Mouse (Mus musculus) spleen, embryonic (tissue): Measurements from ENCODE around the gene Adamtsl1.

Experiments
- CTCF ChIA-PET: fragments of 350-600 bp; sonication (Branson Sonifier 250); formaldehyde crosslinking; loops from one replicate; lab custom pipeline; 2022; lab: Charles Lee

Gene Adamtsl1

GRCm38 (mm10) chr4:85669735-85670134, 155.8 kb downstream of the Adamtsl1 start:
- CTCF ChIA-PET: no interaction called here

- CTCF ChIA-PET: no interaction called here
These were observed 158.3 kb downstream of the Adamtsl1 start for GRCm38 (mm10) chr4:85672290-85672689.

GRCm38 (mm10) chr4:85677621-85678020, 163.6 kb downstream of the Adamtsl1 start:
- CTCF ChIA-PET: no interaction called here

GRCm38 (mm10) chr4:85686160-85686559, 172.2 kb downstream of the Adamtsl1 start:
- CTCF ChIA-PET: no interaction called here

GRCm38 (mm10) chr4:85695237-85695636, 181.3 kb downstream of the Adamtsl1 start:
- CTCF ChIA-PET: no interaction called here

- CTCF ChIA-PET: no interaction called here
These were observed 193.5 kb downstream of the Adamtsl1 start for GRCm38 (mm10) chr4:85707352-85708057.

- CTCF ChIA-PET: no interaction called here
These were observed 195.7 kb downstream of the Adamtsl1 start for GRCm38 (mm10) chr4:85709636-85710035.

GRCm38 (mm10) chr4:85724999-85725398, 211.0 kb downstream of the Adamtsl1 start:
- CTCF ChIA-PET: no interaction called here

GRCm38 (mm10) chr4:85727731-85728130, 213.8 kb downstream of the Adamtsl1 start:
- CTCF ChIA-PET: no interaction called here

- CTCF ChIA-PET: no interaction called here
These were observed 214.4 kb downstream of the Adamtsl1 start for GRCm38 (mm10) chr4:85728416-85728815.

GRCm38 (mm10) chr4:85740478-85740877, 226.5 kb downstream of the Adamtsl1 start:
- CTCF ChIA-PET: no interaction called here

GRCm38 (mm10) chr4:85741825-85742391, 227.9 kb downstream of the Adamtsl1 start:
- CTCF ChIA-PET: no interaction called here

- CTCF ChIA-PET: no interaction called here
These were observed 229.5 kb downstream of the Adamtsl1 start for GRCm38 (mm10) chr4:85743427-85743826.

- CTCF ChIA-PET: no interaction called here
These were observed 248.7 kb downstream of the Adamtsl1 start for GRCm38 (mm10) chr4:85762684-85763083.

- CTCF ChIA-PET: no interaction called here
These were observed 249.4 kb downstream of the Adamtsl1 start for GRCm38 (mm10) chr4:85763161-85764014.

- CTCF ChIA-PET: no interaction called here
These were observed 250.1 kb downstream of the Adamtsl1 start for GRCm38 (mm10) chr4:85764015-85764450.

GRCm38 (mm10) chr4:85764476-85764875, 250.5 kb downstream of the Adamtsl1 start:
- CTCF ChIA-PET: no interaction called here

- CTCF ChIA-PET: no interaction called here
These were observed 253.7 kb downstream of the Adamtsl1 start for GRCm38 (mm10) chr4:85767666-85768065.

GRCm38 (mm10) chr4:85768107-85768506, 254.1 kb downstream of the Adamtsl1 start:
- CTCF ChIA-PET: no interaction called here

- CTCF ChIA-PET: no interaction called here
These were observed 268.5 kb downstream of the Adamtsl1 start for GRCm38 (mm10) chr4:85782511-85782910.

GRCm38 (mm10) chr4:85783768-85784379, 269.9 kb downstream of the Adamtsl1 start:
- CTCF ChIA-PET: no interaction called here

GRCm38 (mm10) chr4:85784428-85784827, 270.5 kb downstream of the Adamtsl1 start:
- CTCF ChIA-PET: no interaction called here
